Mouse (Mus musculus) embryonic fibroblast, embryonic 13.5 days (primary cell): Measurements from ENCODE around the gene Sec24a.

Experiments used
- CTCF ChIP-seq: IDR thresholded peaks from 2 replicates; pipeline ENCODE4 v1.5.1; 2011; ENCODE audit warnings: mild to moderate bottlenecking, control low read depth, low read length, moderate library complexity, borderline replicate concordance; ENCODE audit not compliant: insufficient read depth
- POLR2A ChIP-seq: IDR thresholded peaks from 2 replicates; pipeline ENCODE4 v1.6.1; 2011; ENCODE audit warnings: low read depth, mild to moderate bottlenecking, control low read depth, low read length, moderate library complexity

DNA sequence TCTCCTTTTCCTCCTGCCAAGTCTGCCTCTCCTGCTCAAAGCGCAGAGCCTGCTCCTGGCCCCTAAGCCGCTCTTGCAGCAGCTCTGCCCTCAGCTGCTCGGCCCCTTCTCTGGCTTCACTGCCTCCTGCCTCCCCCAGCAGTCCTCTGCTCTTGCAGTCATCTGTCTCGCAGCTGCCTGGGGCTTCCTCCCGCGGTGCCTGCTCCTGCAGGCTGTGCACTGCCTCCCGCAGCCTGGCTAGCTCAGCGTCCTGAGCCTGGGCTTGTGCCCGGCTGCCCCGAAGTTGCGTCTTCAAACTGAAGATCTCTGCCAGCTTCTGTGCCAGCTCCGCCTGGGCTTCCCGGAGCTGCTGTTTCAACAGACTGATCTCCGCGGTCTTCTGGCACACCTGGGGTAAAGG is 119.7 kb downstream of the Sec24a start:
- TF ChIP-seq POLR2A (no peak), CTCF (no peak)
